Mouse (Mus musculus) heart, embryonic 16.5 days (tissue): ENCODE results near the gene Smagp. TPM values are rescaled to one million over a fixed set of nuclear protein-coding genes. Genes with fewer than 3 reads are reported as not detected.
A peak's percentile ranks its signal among the peaks of the same experiment; 100 is the strongest.

ENCODE experiments used
- ATAC-seq: fragments of 200-750 bp; cut with Nextera tagmentation; replicated peaks from 2 replicates; pipeline ENCODE4 v1.8.0; 2017; ENCODE audit warnings: moderate number of reproducible peaks; ENCODE audit not compliant: insufficient read depth, low FRiP score; ENCODE audit errors: extremely low read depth
- H3K27ac ChIP-seq: fragments of 300-500 bp; sonication (generic); 2 replicates; pipeline ENCODE4 v1.5.1; 2014; ENCODE audit warnings: mild to moderate bottlenecking, low read length, control low read depth, moderate library complexity
- H3K27me3 ChIP-seq: fragments of 300-500 bp; sonication (generic); 2 replicates; pipeline ENCODE4 v1.6.1; 2014; ENCODE audit warnings: low read length, mixed read lengths; ENCODE audit not compliant: control insufficient read depth, insufficient read depth
- H3K36me3 ChIP-seq: fragments of 300-500 bp; sonication (generic); 2 replicates; pipeline ENCODE4 v1.6.1; 2014; ENCODE audit not compliant: control insufficient read depth, insufficient read depth
- H3K4me1 ChIP-seq: fragments of 300-500 bp; sonication (generic); 2 replicates; pipeline ENCODE4 v1.6.1; 2014; ENCODE audit warnings: low read length, mixed read lengths; ENCODE audit not compliant: control insufficient read depth, insufficient read depth
- H3K4me2 ChIP-seq: fragments of 300-500 bp; sonication (generic); 2 replicates; pipeline ENCODE4 v1.6.1; 2014; ENCODE audit warnings: low read depth, mild to moderate bottlenecking, control low read depth, low read length
- H3K4me3 ChIP-seq: fragments of 300-500 bp; sonication (generic); 2 replicates; pipeline ENCODE4 v1.5.1; 2014; ENCODE audit warnings: mild to moderate bottlenecking, control low read depth, low read length
- H3K9ac ChIP-seq: fragments of 300-500 bp; sonication (generic); 2 replicates; pipeline ENCODE4 v1.6.1; 2014; ENCODE audit warnings: low read length, control low read depth
- H3K9me3 ChIP-seq: fragments of 300-500 bp; sonication (generic); replicated peaks from 2 replicates; pipeline ENCODE4 v1.6.1; 2016; ENCODE audit warnings: low read length; ENCODE audit not compliant: control insufficient read depth
- WGBS: fragments of 180-500 bp; shearing (Covaris S2); extraction: QIAGEN DNeasy Blood & Tissue Kit; methylation state at CpG from one replicate; pipeline ENCODE4 v1.1.7; 2014; 5-methylcytosine and 5-hydroxymethylcytosine counted together
- polyA plus RNA-seq: library from polyadenylated mRNA; unstranded; fragments of >200 nt; fragmentation: Nextera tagmentation; extraction: Ambion mirVana; gene quantifications from 2 replicates; pipeline ENCODE4 v1.2.1, GENCODE M21; 2015

The Smagp gene
- polyA plus RNA-seq, 1 experiment from 2014 or later: 16.9 TPM

GRCm38 (mm10) chr15:100599276-100600046, 37.3 kb downstream of the Smagp start, which contains the start of gene Pou6f1:
Gene Pou6f1 (minus strand): TSS chr15:100599984.
- no peaks in the 10 kb centered on the region for H3K9me3 ChIP-seq
- H3K27me3 ChIP-seq: peaks cover 8% of the 10 kb centered on the region; the same call in 1 of the 2 replicates
- H3K4me2 ChIP-seq: peak within 1 kb of the TSS; percentile 99
- H3K27ac ChIP-seq: peak within 1 kb of the TSS; percentile 79
- H3K4me1 ChIP-seq: peaks cover 11% of the 10 kb centered on the region
- H3K4me3 ChIP-seq: peak within 1 kb of the TSS; percentile 82
- 1% methylated on average over 71 of the region's 76 CpGs for WGBS
- H3K9ac ChIP-seq: peak within 1 kb of the TSS; percentile 91
- peak; percentile 79 for ATAC-seq
- H3K36me3 ChIP-seq: no peaks in the 10 kb centered on the region

GRCm38 (mm10) chr15:100598883-100599275, 37.9 kb downstream of the Smagp start:
- under 1% methylated on average over 12 of the region's 12 CpGs for WGBS
- ATAC-seq: peak; percentile 19; the same call in 1 of the 2 replicates
- H3K4me1 ChIP-seq: peaks cover 10% of the 10 kb centered on the region
- no peaks in the 10 kb centered on the region for H3K36me3 ChIP-seq
- H3K27me3 ChIP-seq: peaks cover 8% of the 10 kb centered on the region; the same call in 1 of the 2 replicates
- peak overlapping the region; percentile 79 for H3K27ac ChIP-seq
- H3K9ac ChIP-seq: peak overlapping the region; percentile 91
- H3K4me3 ChIP-seq: peak overlapping the region; percentile 82
- H3K4me2 ChIP-seq: peak overlapping the region; percentile 99
- no peaks in the 10 kb centered on the region for H3K9me3 ChIP-seq

- H3K27me3 ChIP-seq: peaks cover 8% of the 10 kb centered on the region; the same call in 1 of the 2 replicates
- H3K4me3 ChIP-seq: peak overlapping the region; percentile 82
- peak overlapping the region; percentile 91 for H3K9ac ChIP-seq
- no peaks in the 10 kb centered on the region for H3K9me3 ChIP-seq
- peak overlapping the region; percentile 99 for H3K4me2 ChIP-seq
- no peak for ATAC-seq
- H3K36me3 ChIP-seq: no peaks in the 10 kb centered on the region
- 22% methylated on average over 9 of the region's 9 CpGs for WGBS
- H3K27ac ChIP-seq: peak overlapping the region; percentile 79
- H3K4me1 ChIP-seq: peaks cover 10% of the 10 kb centered on the region
Measured at GRCm38 (mm10) chr15:100598287-100598882, 38.4 kb downstream of the Smagp start.

GRCm38 (mm10) chr15:100592817-100593216, 43.9 kb downstream of the Smagp start:
- Histone ChIP-seq H3K4me2 (no peak overlapping the region), H3K36me3 (no peaks in the 10 kb centered on the region), H3K9me3 (no peaks in the 10 kb centered on the region), H3K27me3 (no peaks in the 10 kb centered on the region), H3K9ac (no peak overlapping the region), H3K4me1 (no peaks in the 10 kb centered on the region), H3K27ac (no peak overlapping the region), H3K4me3 (no peak overlapping the region)
- 89% methylated on average over 6 of the region's 6 CpGs for WGBS
- no peak for ATAC-seq

GRCm38 (mm10) chr15:100590436-100590835, 46.3 kb downstream of the Smagp start:
- Histone ChIP-seq H3K4me3 (no peak overlapping the region), H3K9me3 (no peaks in the 10 kb centered on the region), H3K27ac (no peak overlapping the region), H3K36me3 (peaks cover 10% of the 10 kb centered on the region), H3K27me3 (no peaks in the 10 kb centered on the region), H3K4me1 (no peaks in the 10 kb centered on the region), H3K4me2 (no peak overlapping the region), H3K9ac (no peak overlapping the region)
- ATAC-seq: no peak
- WGBS: 59% methylated on average over 8 of the region's 8 CpGs

GRCm38 (mm10) chr15:100588297-100588696, 48.4 kb downstream of the Smagp start:
- ATAC-seq: no peak
- no peak overlapping the region for H3K4me2 ChIP-seq
- no peaks in the 10 kb centered on the region for H3K27me3 ChIP-seq
- H3K4me3 ChIP-seq: no peak overlapping the region
- H3K27ac ChIP-seq: no peak overlapping the region
- 78% methylated on average over 6 of the region's 6 CpGs for WGBS
- H3K9ac ChIP-seq: no peak overlapping the region
- no peaks in the 10 kb centered on the region for H3K4me1 ChIP-seq
- peaks cover 11% of the 10 kb centered on the region for H3K36me3 ChIP-seq
- H3K9me3 ChIP-seq: no peaks in the 10 kb centered on the region

GRCm38 (mm10) chr15:100587166-100587565, 49.6 kb downstream of the Smagp start:
- no peak overlapping the region for H3K4me2 ChIP-seq
- no peak overlapping the region for H3K27ac ChIP-seq
- no peak for ATAC-seq
- 82% methylated on average over 4 of the region's 4 CpGs for WGBS
- no peak overlapping the region for H3K9ac ChIP-seq
- H3K36me3 ChIP-seq: peaks cover 11% of the 10 kb centered on the region
- no peaks in the 10 kb centered on the region for H3K27me3 ChIP-seq
- H3K9me3 ChIP-seq: no peaks in the 10 kb centered on the region
- no peaks in the 10 kb centered on the region for H3K4me1 ChIP-seq
- H3K4me3 ChIP-seq: no peak overlapping the region

GRCm38 (mm10) chr15:100585931-100586330, 50.8 kb downstream of the Smagp start:
- Histone ChIP-seq H3K4me3 (no peak overlapping the region), H3K9ac (no peak overlapping the region), H3K9me3 (no peaks in the 10 kb centered on the region), H3K4me1 (no peaks in the 10 kb centered on the region), H3K4me2 (no peak overlapping the region), H3K27ac (no peak overlapping the region), H3K36me3 (peaks cover 11% of the 10 kb centered on the region), H3K27me3 (no peaks in the 10 kb centered on the region)
- 87% methylated on average over 16 of the region's 16 CpGs for WGBS
- no peak for ATAC-seq

- 86% methylated on average over 10 of the region's 10 CpGs for WGBS
- ATAC-seq: no peak
- no peaks in the 10 kb centered on the region for H3K4me1 ChIP-seq
Measured at GRCm38 (mm10) chr15:100580108-100580507, 56.6 kb downstream of the Smagp start.

More at GRCm38 (mm10) chr15:100580108-100580507, 56.6 kb downstream of the Smagp start:
- no peaks in the 10 kb centered on the region for H3K27me3 ChIP-seq
- H3K9me3 ChIP-seq: no peaks in the 10 kb centered on the region
- no peak overlapping the region for H3K9ac ChIP-seq
- no peak overlapping the region for H3K4me2 ChIP-seq
- no peak overlapping the region for H3K27ac ChIP-seq
- no peaks in the 10 kb centered on the region for H3K36me3 ChIP-seq
- H3K4me3 ChIP-seq: no peak overlapping the region
